Mouse (Mus musculus) stomach, embryonic 16.5 days (tissue): ENCODE measurements around the gene Kars. TPM values are rescaled to one million over a fixed set of nuclear protein-coding genes. Genes with fewer than 3 reads are reported as not detected.
A peak's percentile ranks its signal among the peaks of the same experiment; 100 is the strongest.

ENCODE experiments used
- ATAC-seq: fragments of 200-750 bp; cut with Nextera tagmentation; 2 replicates; pipeline ENCODE4 v1.8.0; 2017; ENCODE audit warnings: moderate number of reproducible peaks, moderate TSS enrichment; ENCODE audit not compliant: insufficient read depth, low FRiP score
- H3K27ac ChIP-seq: fragments of 300-500 bp; sonication (generic); 2 replicates; pipeline ENCODE4 v1.5.1; 2014; ENCODE audit warnings: low read length
- H3K27me3 ChIP-seq: fragments of 300-500 bp; sonication (generic); 2 replicates; pipeline ENCODE4 v1.6.1; 2014; ENCODE audit warnings: low read length, control low read depth, mixed read lengths; ENCODE audit not compliant: control insufficient read depth, insufficient read depth
- H3K36me3 ChIP-seq: fragments of 300-500 bp; sonication (generic); 2 replicates; pipeline ENCODE4 v1.6.1; 2014; ENCODE audit warnings: low read length; ENCODE audit not compliant: control insufficient read depth, insufficient read depth
- H3K4me1 ChIP-seq: fragments of 300-500 bp; sonication (generic); 2 replicates; pipeline ENCODE4 v1.6.1; 2014; ENCODE audit warnings: low read length, control low read depth, mixed read lengths; ENCODE audit not compliant: control insufficient read depth, insufficient read depth
- H3K4me2 ChIP-seq: fragments of 300-500 bp; sonication (generic); 2 replicates; pipeline ENCODE4 v1.6.1; 2014; ENCODE audit warnings: low read depth, low read length, mixed read lengths
- H3K4me3 ChIP-seq: fragments of 300-500 bp; sonication (generic); replicated peaks from 2 replicates; pipeline ENCODE4 v1.5.1; 2014; ENCODE audit warnings: mild to moderate bottlenecking, low read length
- H3K9ac ChIP-seq: fragments of 300-500 bp; sonication (generic); 2 replicates; pipeline ENCODE4 v1.6.1; 2014; ENCODE audit warnings: low read length
- H3K9me3 ChIP-seq: fragments of 300-500 bp; sonication (generic); replicated peaks from 2 replicates; pipeline ENCODE4 v1.6.1; 2016; ENCODE audit warnings: low read length, control low read depth; ENCODE audit not compliant: control insufficient read depth
- WGBS: fragments of 180-500 bp; shearing (Covaris S2); extraction: QIAGEN DNeasy Blood & Tissue Kit; methylation state at CpG from one replicate; pipeline ENCODE4 v1.1.7; 2014; 5-methylcytosine and 5-hydroxymethylcytosine counted together
- polyA plus RNA-seq: library from polyadenylated mRNA; unstranded; fragments of >200 nt; fragmentation: Nextera tagmentation; extraction: Ambion mirVana; gene quantifications from 2 replicates; pipeline ENCODE4 v1.2.1, GENCODE M21; 2015

Gene Kars
- polyA plus RNA-seq, 1 experiment from 2014 or later = 181 TPM

- no peaks in the 10 kb centered on the region for H3K9me3 ChIP-seq
- H3K4me3 ChIP-seq = no peak overlapping the region
- H3K36me3 ChIP-seq = no peaks in the 10 kb centered on the region
- H3K4me1 ChIP-seq = no peaks in the 10 kb centered on the region
- no peak overlapping the region for H3K27ac ChIP-seq
- H3K27me3 ChIP-seq = no peaks in the 10 kb centered on the region
- 54% methylated on average over 7 of the region's 7 CpGs for WGBS
- no peak overlapping the region for H3K4me2 ChIP-seq
- H3K9ac ChIP-seq = no peak overlapping the region
- no peak for ATAC-seq
Observed at GRCm38 (mm10) chr8:112033071-112033470, 21.9 kb upstream of the Kars start.

GRCm38 (mm10) chr8:112030663-112031062 is 19.5 kb upstream of the Kars start:
- ATAC-seq = no peak
- no peaks in the 10 kb centered on the region for H3K9me3 ChIP-seq
- no peak overlapping the region for H3K4me2 ChIP-seq
- 58% methylated on average over 6 of the region's 6 CpGs for WGBS
- H3K36me3 ChIP-seq = no peaks in the 10 kb centered on the region
- H3K4me3 ChIP-seq = no peak overlapping the region
- H3K9ac ChIP-seq = no peak overlapping the region
- H3K4me1 ChIP-seq = no peaks in the 10 kb centered on the region
- no peaks in the 10 kb centered on the region for H3K27me3 ChIP-seq
- H3K27ac ChIP-seq = no peak overlapping the region

- Histone ChIP-seq H3K9me3 (no peaks in the 10 kb centered on the region), H3K27ac (no peak overlapping the region), H3K4me2 (no peak overlapping the region), H3K4me3 (no peak overlapping the region), H3K9ac (no peak overlapping the region), H3K27me3 (no peaks in the 10 kb centered on the region), H3K36me3 (no peaks in the 10 kb centered on the region), H3K4me1 (no peaks in the 10 kb centered on the region)
- no peak for ATAC-seq
- 73% methylated on average over 7 of the region's 7 CpGs for WGBS
Observed at GRCm38 (mm10) chr8:112029455-112029854, 18.3 kb upstream of the Kars start.

GRCm38 (mm10) chr8:112014936-112015335 is 3.8 kb upstream of the Kars start, which contains the start of gene Gm6793:
TSS of gene Gm6793 (minus strand) at chr8:112015036.
- Histone ChIP-seq H3K9ac (no peak within 1 kb of the TSS), H3K36me3 (peaks cover 16% of the 10 kb centered on the region; the same call in 1 of the 2 replicates), H3K4me1 (peaks cover 16% of the 10 kb centered on the region), H3K4me2 (no peak within 1 kb of the TSS), H3K4me3 (no peak within 1 kb of the TSS), H3K27me3 (no peaks in the 10 kb centered on the region), H3K27ac (no peak within 1 kb of the TSS), H3K9me3 (no peaks in the 10 kb centered on the region)
- 95% methylated on average over 11 of the region's 11 CpGs for WGBS
- ATAC-seq = no peak

- peak; percentile 55 for ATAC-seq
- Histone ChIP-seq H3K4me3 (peak overlapping the region; percentile 98), H3K27me3 (no peaks in the 10 kb centered on the region), H3K4me1 (peaks cover 16% of the 10 kb centered on the region), H3K9ac (peak overlapping the region; percentile 94), H3K27ac (peak overlapping the region; percentile 68), H3K36me3 (no peaks in the 10 kb centered on the region; the same call in 1 of the 2 replicates), H3K4me2 (peak overlapping the region; percentile 69), H3K9me3 (no peaks in the 10 kb centered on the region)
- WGBS = under 1% methylated on average over 39 of the region's 40 CpGs
Observed at GRCm38 (mm10) chr8:112011816-112012242, 706 bp upstream of the Kars start.

GRCm38 (mm10) chr8:112009558-112009957 is 1.6 kb downstream of the Kars start:
- WGBS = 91% methylated on average over 7 of the region's 7 CpGs
- Histone ChIP-seq H3K4me3 (no peak overlapping the region), H3K36me3 (peaks cover 7% of the 10 kb centered on the region), H3K4me2 (no peak overlapping the region), H3K9me3 (no peaks in the 10 kb centered on the region), H3K9ac (no peak overlapping the region), H3K4me1 (peaks cover 16% of the 10 kb centered on the region), H3K27me3 (no peaks in the 10 kb centered on the region), H3K27ac (no peak overlapping the region)
- ATAC-seq = no peak

- 92% methylated on average over 2 of the region's 2 CpGs for WGBS
- H3K27me3 ChIP-seq = no peaks in the 10 kb centered on the region
- no peak overlapping the region for H3K4me2 ChIP-seq
- H3K4me1 ChIP-seq = peaks cover 10% of the 10 kb centered on the region
- no peak overlapping the region for H3K27ac ChIP-seq
- no peak overlapping the region for H3K4me3 ChIP-seq
- peaks cover 17% of the 10 kb centered on the region for H3K36me3 ChIP-seq
- H3K9ac ChIP-seq = no peak overlapping the region
- no peak for ATAC-seq
- H3K9me3 ChIP-seq = no peaks in the 10 kb centered on the region
Observed at GRCm38 (mm10) chr8:112007669-112008068, 3.5 kb downstream of the Kars start.

GRCm38 (mm10) chr8:112005601-112006000 is 5.5 kb downstream of the Kars start:
- Histone ChIP-seq H3K9ac (no peak overlapping the region), H3K4me3 (no peak overlapping the region), H3K4me1 (peaks cover 5% of the 10 kb centered on the region; the same call in 1 of the 2 replicates), H3K36me3 (peaks cover 36% of the 10 kb centered on the region), H3K4me2 (no peak overlapping the region), H3K9me3 (no peaks in the 10 kb centered on the region), H3K27ac (no peak overlapping the region), H3K27me3 (no peaks in the 10 kb centered on the region)
- WGBS = 87% methylated on average over 6 of the region's 6 CpGs
- ATAC-seq = no peak

- H3K27me3 ChIP-seq = no peaks in the 10 kb centered on the region
- H3K9ac ChIP-seq = no peak overlapping the region
- H3K9me3 ChIP-seq = no peaks in the 10 kb centered on the region
- H3K36me3 ChIP-seq = peaks cover 42% of the 10 kb centered on the region
- no peak overlapping the region for H3K27ac ChIP-seq
- no peak overlapping the region for H3K4me2 ChIP-seq
- no peak overlapping the region for H3K4me3 ChIP-seq
- ATAC-seq = no peak
- no peaks in the 10 kb centered on the region for H3K4me1 ChIP-seq
Observed at GRCm38 (mm10) chr8:112004754-112005153, 6.4 kb downstream of the Kars start.

- Histone ChIP-seq H3K4me1 (peaks cover 7% of the 10 kb centered on the region), H3K9ac (no peak overlapping the region), H3K4me3 (no peak overlapping the region), H3K4me2 (no peak overlapping the region), H3K36me3 (peaks cover 9% of the 10 kb centered on the region; the same call in 1 of the 2 replicates), H3K9me3 (no peaks in the 10 kb centered on the region), H3K27me3 (no peaks in the 10 kb centered on the region), H3K27ac (no peak overlapping the region)
- no peak for ATAC-seq
- 73% methylated on average over 3 of the region's 3 CpGs for WGBS
Observed at GRCm38 (mm10) chr8:111992703-111993039, 18.5 kb downstream of the Kars start.
